Mouse (Mus musculus) spleen, postnatal 0 days (tissue): Measurements from ENCODE around the gene 2300009A05Rik. TPM values are rescaled to one million over a fixed set of nuclear protein-coding genes. Genes with fewer than 3 reads are reported as not detected.

Experiments used
- polyA plus RNA-seq: library from polyadenylated mRNA; unstranded; fragments of >200 nt; fragmentation: Nextera tagmentation; extraction: Ambion mirVana; gene quantifications from 2 replicates; pipeline ENCODE4 v1.2.1, GENCODE M21; 2015

The 2300009A05Rik gene
- polyA plus RNA-seq: 35.5 and 39.4 TPM in 2 replicates

DNA sequence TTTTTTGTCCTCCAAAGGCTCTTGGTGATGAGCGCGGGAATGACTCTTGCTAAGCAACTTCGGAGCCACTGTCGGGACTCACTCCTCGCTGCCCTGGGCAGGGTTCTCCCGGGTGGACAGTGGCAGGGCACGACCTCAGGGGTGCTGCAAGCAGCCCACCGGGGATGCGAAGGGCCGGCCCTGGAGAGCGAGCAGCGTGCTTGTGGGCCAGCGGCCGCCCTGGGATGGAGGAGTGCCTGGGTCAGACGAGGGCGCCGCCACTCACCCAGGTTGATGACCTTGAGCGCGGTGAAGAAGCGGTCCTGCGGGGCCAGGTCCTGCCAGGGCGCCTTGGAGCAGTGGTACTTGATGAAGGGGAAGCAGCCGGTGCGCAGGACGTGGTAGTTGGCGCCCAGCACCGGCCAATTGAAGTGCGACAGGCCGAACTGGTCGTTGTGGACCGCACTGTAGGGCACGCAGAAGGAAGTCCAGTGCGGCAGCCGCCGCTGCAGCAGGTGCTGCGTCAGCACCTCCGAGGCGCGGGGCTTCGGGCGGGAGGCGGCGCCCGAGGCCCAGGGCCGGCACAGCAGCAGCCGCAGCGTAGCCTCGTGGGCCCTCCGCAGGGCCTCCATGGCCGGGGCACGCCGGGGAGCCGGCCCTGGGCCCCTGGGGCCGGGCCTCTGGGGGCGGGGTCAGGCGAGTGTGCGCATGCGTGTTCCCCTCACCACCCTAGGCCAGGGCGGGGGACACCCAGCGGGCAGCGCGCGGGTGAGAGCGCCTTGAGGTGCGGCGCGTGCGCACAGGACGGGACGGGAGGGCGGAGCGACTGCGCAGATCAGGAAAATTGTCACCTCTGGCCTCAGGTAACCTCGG lies at the start of gene 2300009A05Rik:
TSS of gene 2300009A05Rik (minus strand) at position 636 of the 852 bp plus-strand sequence.

GRCm38 (mm10) chr9:63377270-63378142 lies 21.5 kb downstream of the 2300009A05Rik start, which contains the start of gene Map2k5:
TSS of gene Map2k5 (minus strand) at chr9:63377902.

Other genes with a start within 250 kb of the 2300009A05Rik start
- 12.0 and 14.5 TPM in 2 replicates for gene Map2k5, start 21.3 kb downstream of the 2300009A05Rik start, polyA plus RNA-seq
- 0.05 TPM in 1 of 2 replicates, not detected in the other for gene Iqch, start 203.2 kb upstream of the 2300009A05Rik start, polyA plus RNA-seq
- 17.5 and 17.7 TPM in 2 replicates for gene Aagab, start 203.4 kb upstream of the 2300009A05Rik start, polyA plus RNA-seq